Mouse (Mus musculus): ENCODE results near the gene Kifc5b. TPM values are rescaled to one million over a fixed set of nuclear protein-coding genes. Genes with fewer than 3 reads are reported as not detected.
"Not testable (repeated sequence)": the region's sequence is repeated elsewhere in the genome, so short reads cannot be mapped to it uniquely, and the experiment has no call there.

Gene Kifc5b
- total RNA-seq, 4 experiments from 2014 or later, result 2.5 to 7.4 (median 4.2) TPM

- no peak for DNase-seq (ENCODE audit: low spot score in 2 of 2)
Measured at GRCm38 (mm10) chr17:26970221-26970620, 53.3 kb downstream of the Kifc5b start.

DNA sequence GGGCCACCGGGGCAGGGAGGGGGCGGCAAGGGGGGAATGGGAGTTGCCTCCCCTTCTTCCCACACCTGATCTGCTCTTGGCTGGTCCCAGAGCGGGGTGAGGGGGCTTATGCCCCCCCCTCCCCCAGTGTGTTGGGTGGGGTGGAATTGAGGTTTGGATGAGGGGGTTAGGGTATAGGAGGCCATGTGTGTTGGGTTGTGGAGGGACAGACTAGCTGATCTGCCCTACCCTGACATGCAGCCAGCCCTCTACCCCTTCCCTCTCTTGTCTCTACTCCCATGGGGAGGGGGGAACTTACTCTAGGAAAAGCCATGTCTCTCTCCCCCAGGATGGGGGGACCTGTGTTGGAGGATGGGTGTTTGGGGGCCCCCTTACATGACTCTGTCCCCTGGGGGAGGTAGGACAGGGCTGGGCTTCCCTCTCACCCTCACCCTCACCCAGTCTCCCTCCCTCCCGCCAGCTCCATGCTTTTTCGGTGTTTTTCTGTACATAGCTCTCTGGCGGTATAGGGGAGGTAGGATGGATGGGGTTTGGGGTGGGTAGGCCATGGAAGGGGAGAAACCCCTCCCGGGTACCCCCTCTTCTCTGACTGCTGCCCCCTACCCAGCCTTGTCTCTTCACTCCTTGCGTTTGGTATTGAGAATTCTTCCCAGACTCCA is 54.5 kb downstream of the Kifc5b start:
- no peak for DNase-seq (ENCODE audit: low spot score in 2 of 2)

DNA sequence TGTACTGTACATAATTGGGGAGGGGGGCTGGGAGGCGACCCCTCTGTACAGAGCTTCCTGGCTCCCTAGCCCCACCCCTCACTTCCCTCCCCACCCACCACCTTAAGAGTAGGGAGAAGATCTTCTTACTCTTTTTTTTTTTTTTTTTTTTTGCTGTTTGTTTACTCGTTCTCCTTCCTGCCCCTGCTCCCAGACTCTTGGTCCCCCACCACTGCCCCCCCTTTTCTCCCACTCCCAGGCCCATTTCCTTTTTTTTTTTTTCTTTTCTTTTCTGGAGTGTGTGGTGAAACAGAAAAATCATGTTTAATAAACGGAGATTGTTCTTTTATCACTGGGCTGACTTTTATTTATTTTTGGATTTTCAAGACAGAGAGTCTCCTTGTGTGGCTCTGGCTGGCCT is 55.2 kb downstream of the Kifc5b start:
- DNase-seq (ENCODE audit: low spot score in 2 of 2), result no peak

DNA sequence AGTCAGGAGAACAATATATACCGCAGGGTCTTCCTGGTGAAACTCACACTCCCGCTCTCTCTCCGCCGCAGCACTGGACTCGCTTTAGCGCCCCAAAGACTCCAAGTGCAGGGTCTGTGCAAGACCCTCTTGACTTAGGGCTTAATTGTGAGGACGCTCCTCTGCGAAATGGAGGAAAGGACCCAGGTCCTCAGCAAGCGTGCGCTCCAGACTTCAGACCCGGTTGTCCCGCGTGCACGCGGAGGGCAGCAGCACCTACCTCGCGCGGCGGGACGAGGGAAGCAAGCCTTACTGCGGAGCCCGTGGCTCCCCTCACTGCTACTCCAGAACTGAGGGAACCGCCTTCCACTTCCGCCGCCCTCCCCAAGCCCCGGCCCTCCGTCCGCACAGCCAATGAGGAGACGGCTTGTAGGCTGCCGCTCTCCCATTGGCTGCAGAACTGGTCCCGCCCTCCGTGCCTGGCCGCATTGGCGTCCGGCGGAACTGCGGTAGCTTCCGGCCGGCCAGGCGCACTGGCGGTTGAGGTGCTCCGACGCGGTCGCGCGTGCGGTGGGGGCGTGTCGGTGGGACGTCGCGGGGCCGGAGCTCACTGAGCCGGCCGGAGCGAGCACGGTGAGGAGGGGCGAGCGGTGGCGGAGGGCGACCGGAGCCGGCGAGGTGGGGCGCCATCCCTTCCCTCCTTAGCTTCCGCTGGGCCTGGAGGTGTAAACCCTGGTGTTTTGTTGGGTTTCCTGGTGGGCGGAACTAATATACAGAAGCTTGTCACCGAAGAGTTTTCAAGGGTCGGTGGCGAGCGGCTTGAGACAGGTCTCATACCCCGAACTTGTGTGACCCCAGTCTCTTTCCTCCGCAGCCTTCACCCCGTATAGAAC is 56.0 kb downstream of the Kifc5b start, which contains the start of gene Zbtb9:
Zbtb9 (plus strand) TSS at position 465 of the 872 bp plus-strand sequence.
- DNase-seq (ENCODE audit: low spot score in 2 of 2), result peak; percentile 94

DNA sequence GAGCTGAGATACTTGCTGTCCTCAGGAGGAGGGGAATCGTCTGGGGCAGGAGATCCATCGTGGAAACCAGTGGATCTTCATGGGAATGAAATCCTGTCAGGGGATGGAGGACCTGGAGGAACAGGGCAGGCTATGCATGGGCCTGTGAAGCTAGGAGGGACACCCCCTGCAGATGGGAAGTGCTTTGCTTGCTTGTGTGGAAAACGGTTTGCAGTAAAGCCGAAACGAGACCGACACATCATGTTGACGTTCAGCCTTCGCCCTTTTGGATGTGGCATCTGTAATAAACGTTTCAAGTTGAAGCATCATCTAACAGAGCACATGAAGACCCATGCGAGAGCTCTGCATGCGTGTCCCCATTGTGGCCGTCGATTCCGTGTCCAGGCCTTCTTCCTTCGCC is 57.7 kb downstream of the Kifc5b start:
- DNase-seq (ENCODE audit: low spot score in 2 of 2), result no peak

DNA sequence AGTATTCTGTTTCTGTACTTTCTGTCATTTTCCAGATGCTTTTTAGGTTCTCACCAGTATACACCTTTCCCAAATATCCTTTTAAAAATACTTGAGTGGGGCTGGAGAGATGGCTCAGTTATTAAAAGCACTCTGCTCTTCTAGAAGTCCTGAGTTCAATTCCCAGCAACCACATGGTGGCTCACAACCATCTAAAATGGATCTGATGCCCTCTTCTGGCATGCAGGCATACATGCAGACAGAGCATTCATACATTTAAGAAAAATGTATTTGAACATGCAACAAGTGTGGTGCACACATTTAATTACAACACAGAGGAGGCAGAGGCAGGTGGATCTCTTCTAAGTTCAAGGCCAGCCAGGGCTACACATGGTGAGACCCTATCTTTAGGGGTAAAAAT is 58.5 kb downstream of the Kifc5b start:
- no peak for DNase-seq (ENCODE audit: low spot score in 2 of 2)

DNA sequence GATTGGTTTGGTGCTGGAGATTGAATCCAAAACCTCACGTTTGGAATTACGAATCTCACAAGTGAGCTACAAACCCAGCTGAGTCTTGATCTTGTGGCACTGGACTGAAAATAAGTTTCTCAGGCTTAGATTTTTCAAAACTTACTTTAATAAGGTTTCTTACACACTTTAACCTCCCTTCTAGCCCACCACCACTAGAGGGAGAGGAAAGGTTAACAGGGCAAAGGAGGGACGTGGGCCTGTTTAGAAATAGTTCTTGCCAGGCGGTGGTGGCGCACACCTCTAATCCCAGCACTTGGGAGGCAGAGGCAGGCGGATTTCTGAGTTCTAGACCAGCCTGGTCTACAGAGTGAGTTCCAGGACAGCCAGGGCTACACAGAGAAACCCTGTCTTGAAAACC is 60.5 kb downstream of the Kifc5b start:
- not testable (repeated sequence) for DNase-seq (ENCODE audit: low spot score in 2 of 2)

DNA sequence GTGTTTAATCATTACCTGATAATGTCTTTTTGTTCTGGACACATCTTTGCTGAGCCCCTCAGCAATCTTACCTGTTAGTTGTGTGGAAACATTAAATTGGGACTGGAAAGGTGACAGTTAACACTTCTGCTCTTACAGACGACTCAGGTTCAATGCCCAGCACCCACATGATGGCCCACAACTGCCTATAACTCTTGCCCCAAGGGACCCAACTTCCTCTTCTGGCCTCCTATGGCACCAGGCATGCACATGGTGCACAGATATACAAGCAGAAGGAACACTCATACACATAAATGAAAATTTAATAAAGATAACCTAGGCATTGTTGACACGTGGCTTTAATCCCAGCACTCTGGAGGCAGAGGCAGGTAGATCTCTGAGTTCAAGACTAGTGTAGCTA is 62.5 kb downstream of the Kifc5b start:
- DNase-seq (ENCODE audit: low spot score in 2 of 2), result no peak

DNA sequence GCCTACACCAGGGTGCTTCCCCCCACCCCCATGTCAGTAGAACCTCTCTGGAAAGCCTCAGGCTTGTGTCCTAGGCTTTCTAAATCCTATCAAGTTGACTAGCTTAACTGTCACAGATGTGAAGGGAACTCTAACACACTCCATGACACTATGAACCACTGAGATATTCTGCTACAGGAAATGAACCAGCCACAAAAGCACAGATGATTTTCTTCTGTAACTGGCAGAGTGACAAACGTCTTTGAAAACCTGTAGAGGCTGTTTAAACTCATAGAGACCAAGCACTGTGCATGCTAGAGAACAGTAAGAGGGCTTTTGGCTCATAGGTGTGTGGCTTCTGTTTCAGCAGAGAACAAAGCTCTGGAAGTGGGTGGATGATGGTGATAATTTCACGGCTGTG is 64.2 kb downstream of the Kifc5b start:
- DNase-seq (ENCODE audit: low spot score in 2 of 2), result no peak

Small RNA genes lying within 50 kb of the gene (microRNA-seq; reads per million reads assigned to microRNA genes)
- gene Gm27775 (0 reads per million in 2 experiments), gene Mir3083 (24.3 to 36.7 reads per million in 2 experiments), gene Mir6968 (3.8 to 6.3 reads per million in 2 experiments)

Other genes with a start within 250 kb of the Kifc5b start
- gene Crebrf, start 201.4 kb upstream of the Kifc5b start, total RNA-seq (2022), result 100 to 1,000 TPM; 123 to 175 (median 152) TPM
- gene Bnip1, start 136.0 kb upstream of the Kifc5b start, total RNA-seq (2022), result 10 to 100 TPM; 32.7 to 35.3 (median 33.6) TPM
- gene Nkx2-5, start 72.1 kb upstream of the Kifc5b start, total RNA-seq (2022), result not detected
- gene Phf1, start 16.0 kb downstream of the Kifc5b start, total RNA-seq (2022), result 10 to 100 TPM; 37.0 to 40.3 (median 37.5) TPM
- 10 to 100 TPM; 90.0 to 96.1 (median 92.0) TPM for gene Cuta, start 22.5 kb downstream of the Kifc5b start, total RNA-seq (2022)
- gene Syngap1, start 24.2 kb downstream of the Kifc5b start, total RNA-seq (2022), result 100 to 1,000 TPM; 353 to 466 (median 403) TPM
- gene Zbtb9, start 56.1 kb downstream of the Kifc5b start, total RNA-seq (2022), result 10 to 100 TPM; 12.2 to 14.7 (median 13.7) TPM
- 10 to 100 TPM; 11.6 to 15.9 (median 13.7) TPM for gene Bak1, start 111.9 kb downstream of the Kifc5b start, total RNA-seq (2022)
- 1 to 10 TPM; 3.0 to 4.8 (median 3.7) TPM for gene Itpr3, start 140.2 kb downstream of the Kifc5b start, total RNA-seq (2022)
- 100 to 1,000 TPM; 185 to 220 (median 203) TPM for gene Uqcc2, start 216.8 kb downstream of the Kifc5b start, total RNA-seq (2022)

Measured in layer of hippocampus, adult 8-10 months (tissue).